Mouse (Mus musculus): ENCODE measurements around the gene 5430419D17Rik. TPM values are rescaled to one million over a fixed set of nuclear protein-coding genes. Genes with fewer than 3 reads are reported as not detected.

5430419D17Rik gene
- polyA plus RNA-seq, 1 experiment from 2014 or later: not detected

DNA sequence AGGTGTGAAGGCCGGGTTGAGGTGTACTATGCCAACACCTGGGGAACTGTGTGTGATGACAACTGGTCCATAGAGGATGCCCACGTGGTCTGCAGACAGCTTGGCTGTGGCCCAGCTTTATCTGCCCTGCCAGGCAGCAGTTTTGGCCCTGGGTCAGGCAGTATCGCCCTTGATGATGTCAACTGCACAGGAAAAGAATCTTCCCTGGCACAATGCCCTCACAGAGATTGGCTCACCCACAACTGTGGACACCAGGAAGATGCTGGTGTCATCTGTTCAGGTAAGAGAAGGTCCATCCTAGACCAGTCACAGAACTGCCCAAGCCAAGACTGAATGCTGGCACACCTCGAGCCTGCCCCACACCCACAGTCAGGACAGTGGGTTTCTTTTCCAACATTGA, 91.6 kb downstream of the 5430419D17Rik start:
- Histone ChIP-seq H3K4me1 (ENCODE audit: control insufficient read depth, insufficient read depth, low read length) (no peaks in the 10 kb centered on the region), H3K36me3 (ENCODE audit: control insufficient read depth, insufficient read depth, low read length) (no peaks in the 10 kb centered on the region), H3K27ac (ENCODE audit: low read depth, low read length) (no peak overlapping the region), H3K4me3 (ENCODE audit: low read depth, low read length) (no peak overlapping the region), H3K9ac (ENCODE audit: low read length) (no peak overlapping the region), H3K9me3 (ENCODE audit: control insufficient read depth, low read length) (no peaks in the 10 kb centered on the region), H3K4me2 (no peak overlapping the region), H3K27me3 (ENCODE audit: control insufficient read depth, insufficient read depth, low read length) (no peaks in the 10 kb centered on the region)
- 72% methylated on average over 4 of the region's 4 CpGs for WGBS
- ATAC-seq (ENCODE audit: low FRiP score) (no peak), DNase-seq (ENCODE audit: low spot score, missing footprints) (no peak)

DNA sequence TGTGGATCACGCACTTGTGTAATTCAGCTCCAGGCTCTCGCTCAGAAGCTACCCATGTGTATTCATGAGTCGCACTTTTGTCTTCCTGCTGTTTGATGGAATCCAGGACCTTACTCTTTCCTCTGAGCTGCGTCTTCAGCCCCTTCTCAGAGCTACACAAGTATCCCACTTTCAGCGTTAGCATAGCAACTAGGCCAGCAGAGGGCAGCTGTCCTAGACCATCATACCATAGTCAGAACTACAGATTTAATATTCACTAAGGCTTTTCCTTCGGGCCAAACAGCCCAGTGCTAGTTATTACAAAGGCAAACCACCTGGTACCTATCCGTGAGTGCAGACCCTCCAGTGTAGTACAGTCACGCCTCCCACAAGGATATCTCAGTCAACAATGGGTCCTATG, 122.9 kb downstream of the 5430419D17Rik start:
- Histone ChIP-seq H3K4me1 (ENCODE audit: control insufficient read depth, insufficient read depth, low read length) (no peaks in the 10 kb centered on the region), H3K4me2 (no peak overlapping the region), H3K9ac (ENCODE audit: low read length) (no peak overlapping the region), H3K4me3 (ENCODE audit: low read depth, low read length) (no peak overlapping the region), H3K27me3 (ENCODE audit: control insufficient read depth, insufficient read depth, low read length) (no peaks in the 10 kb centered on the region), H3K27ac (ENCODE audit: low read depth, low read length) (no peak overlapping the region), H3K36me3 (ENCODE audit: control insufficient read depth, insufficient read depth, low read length) (no peaks in the 10 kb centered on the region), H3K9me3 (ENCODE audit: control insufficient read depth, low read length) (no peaks in the 10 kb centered on the region)
- no peak for ATAC-seq (ENCODE audit: low FRiP score)
- no peak for DNase-seq (ENCODE audit: low spot score, missing footprints)
- 82% methylated on average over 8 of the region's 8 CpGs for WGBS

DNA sequence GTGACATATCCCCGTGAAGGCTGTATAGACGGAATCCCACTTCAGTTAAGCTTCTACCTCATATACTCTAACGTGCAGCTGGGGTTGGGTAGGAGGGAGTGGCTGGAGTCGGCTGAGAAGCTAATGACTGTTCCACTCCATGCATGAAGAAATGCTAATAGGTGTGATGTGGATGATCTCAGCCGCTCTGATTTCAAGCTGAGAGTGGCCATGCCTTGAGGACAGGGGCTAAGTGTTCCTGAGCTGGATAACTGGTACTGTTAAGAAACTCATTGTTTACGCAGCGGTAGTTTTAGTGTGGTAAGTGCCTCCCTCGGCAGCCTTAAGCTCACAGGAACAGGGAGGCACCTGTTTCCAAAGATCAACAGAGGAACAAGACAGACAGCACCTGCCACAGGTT, 129.1 kb downstream of the 5430419D17Rik start:
- DNase-seq (ENCODE audit: low spot score, missing footprints): no peak
- Histone ChIP-seq H3K4me3 (ENCODE audit: low read depth, low read length) (no peak overlapping the region), H3K4me2 (no peak overlapping the region)

DNA sequence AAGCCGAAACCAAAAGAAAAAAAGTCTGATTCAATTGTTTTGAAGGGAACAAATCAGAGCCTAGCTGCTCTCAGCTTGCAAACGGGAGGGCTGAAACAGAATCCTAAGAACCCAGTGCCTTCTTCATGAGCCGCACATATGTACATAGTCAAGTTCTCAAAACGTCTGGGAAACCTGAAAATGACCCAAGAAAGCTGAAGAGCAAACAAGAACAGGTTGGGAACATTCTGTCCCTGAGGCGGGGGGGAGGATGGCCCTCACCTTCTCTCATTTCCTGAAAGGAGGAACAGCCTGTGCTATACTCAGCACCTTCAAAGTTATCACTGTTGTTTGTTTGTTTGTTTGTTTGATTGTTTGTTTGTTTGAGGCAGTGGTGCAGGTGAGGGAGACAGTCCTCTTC, 132.5 kb downstream of the 5430419D17Rik start:
- Histone ChIP-seq H3K9me3 (ENCODE audit: control insufficient read depth, low read length) (no peaks in the 10 kb centered on the region), H3K4me2 (no peak overlapping the region), H3K4me1 (ENCODE audit: control insufficient read depth, insufficient read depth, low read length) (no peaks in the 10 kb centered on the region), H3K9ac (ENCODE audit: low read length) (no peak overlapping the region), H3K27me3 (ENCODE audit: control insufficient read depth, insufficient read depth, low read length) (no peaks in the 10 kb centered on the region), H3K36me3 (ENCODE audit: control insufficient read depth, insufficient read depth, low read length) (no peaks in the 10 kb centered on the region), H3K4me3 (ENCODE audit: low read depth, low read length) (no peak overlapping the region), H3K27ac (ENCODE audit: low read depth, low read length) (no peak overlapping the region)
- 85% methylated on average over 5 of the region's 5 CpGs for WGBS
- ATAC-seq (ENCODE audit: low FRiP score) (no peak), DNase-seq (ENCODE audit: low spot score, missing footprints) (no peak)

More for the DNA sequence above, 129.1 kb downstream of the 5430419D17Rik start:
- Histone ChIP-seq H3K27ac (ENCODE audit: low read depth, low read length) (no peak overlapping the region), H3K27me3 (ENCODE audit: control insufficient read depth, insufficient read depth, low read length) (no peaks in the 10 kb centered on the region), H3K4me1 (ENCODE audit: control insufficient read depth, insufficient read depth, low read length) (no peaks in the 10 kb centered on the region), H3K9ac (ENCODE audit: low read length) (no peak overlapping the region), H3K36me3 (ENCODE audit: control insufficient read depth, insufficient read depth, low read length) (no peaks in the 10 kb centered on the region), H3K9me3 (ENCODE audit: control insufficient read depth, low read length) (no peaks in the 10 kb centered on the region)
- 79% methylated on average over 8 of the region's 8 CpGs for WGBS
- ATAC-seq (ENCODE audit: low FRiP score): no peak

DNA sequence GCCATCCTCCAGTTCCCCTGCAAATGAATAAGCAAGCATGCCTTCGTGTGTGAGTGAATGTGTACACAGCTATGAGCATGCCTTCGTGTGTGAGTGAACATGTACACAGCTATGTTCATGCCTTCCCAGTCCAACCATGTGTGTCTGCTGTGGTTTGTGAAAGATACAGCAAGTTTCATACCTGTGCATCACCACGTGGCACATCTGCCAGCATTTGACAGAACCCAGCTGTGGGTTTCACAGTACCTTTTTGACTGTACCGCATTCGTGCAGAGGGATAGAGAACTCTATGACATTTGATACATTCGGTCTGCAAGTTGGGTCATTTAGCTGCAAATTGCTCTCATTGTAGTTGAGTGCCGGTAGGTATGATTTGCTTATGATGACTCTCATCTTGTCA, 140.3 kb downstream of the 5430419D17Rik start:
- no peaks in the 10 kb centered on the region for H3K36me3 ChIP-seq (ENCODE audit: control insufficient read depth, insufficient read depth, low read length)
- H3K27ac ChIP-seq (ENCODE audit: low read depth, low read length): no peak overlapping the region
- no peak overlapping the region for H3K4me2 ChIP-seq
- no peak overlapping the region for H3K9ac ChIP-seq (ENCODE audit: low read length)
- H3K4me3 ChIP-seq (ENCODE audit: low read depth, low read length): no peak overlapping the region
- H3K9me3 ChIP-seq (ENCODE audit: control insufficient read depth, low read length): no peaks in the 10 kb centered on the region
- H3K4me1 ChIP-seq (ENCODE audit: control insufficient read depth, insufficient read depth, low read length): no peaks in the 10 kb centered on the region
- WGBS: 89% methylated on average over 7 of the region's 7 CpGs
- DNase-seq (ENCODE audit: low spot score, missing footprints): no peak
- no peaks in the 10 kb centered on the region for H3K27me3 ChIP-seq (ENCODE audit: control insufficient read depth, insufficient read depth, low read length)
- no peak for ATAC-seq (ENCODE audit: low FRiP score)

DNA sequence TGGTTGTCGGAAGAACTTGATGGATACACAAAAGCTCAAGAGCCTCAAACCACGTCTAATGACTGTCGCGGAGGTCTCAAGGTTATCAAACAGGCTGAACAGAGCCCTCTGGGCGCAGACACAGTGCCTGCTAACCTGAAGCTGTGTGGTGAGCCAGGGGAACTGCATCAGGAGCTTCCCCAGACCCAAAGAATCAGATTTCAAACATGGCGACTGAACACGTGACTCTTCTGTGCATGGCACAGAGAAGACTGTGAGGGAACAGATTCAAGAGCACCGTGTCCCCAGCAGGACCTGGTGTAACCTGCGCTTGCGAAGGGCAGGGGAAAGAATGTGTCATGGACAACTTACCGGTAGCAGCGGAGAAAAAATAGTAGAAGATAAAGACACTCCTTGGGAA, 143.4 kb downstream of the 5430419D17Rik start:
- WGBS: 70% methylated on average over 12 of the region's 12 CpGs
- ATAC-seq (ENCODE audit: low FRiP score) (no peak), DNase-seq (ENCODE audit: low spot score, missing footprints) (no peak)
- H3K4me3 ChIP-seq (ENCODE audit: low read depth, low read length): no peak overlapping the region
- no peaks in the 10 kb centered on the region for H3K9me3 ChIP-seq (ENCODE audit: control insufficient read depth, low read length)
- no peaks in the 10 kb centered on the region for H3K4me1 ChIP-seq (ENCODE audit: control insufficient read depth, insufficient read depth, low read length)
- H3K36me3 ChIP-seq (ENCODE audit: control insufficient read depth, insufficient read depth, low read length): no peaks in the 10 kb centered on the region
- H3K4me2 ChIP-seq: no peak overlapping the region
- H3K27me3 ChIP-seq (ENCODE audit: control insufficient read depth, insufficient read depth, low read length): no peaks in the 10 kb centered on the region
- H3K9ac ChIP-seq (ENCODE audit: low read length): no peak overlapping the region
- no peak overlapping the region for H3K27ac ChIP-seq (ENCODE audit: low read depth, low read length)

DNA sequence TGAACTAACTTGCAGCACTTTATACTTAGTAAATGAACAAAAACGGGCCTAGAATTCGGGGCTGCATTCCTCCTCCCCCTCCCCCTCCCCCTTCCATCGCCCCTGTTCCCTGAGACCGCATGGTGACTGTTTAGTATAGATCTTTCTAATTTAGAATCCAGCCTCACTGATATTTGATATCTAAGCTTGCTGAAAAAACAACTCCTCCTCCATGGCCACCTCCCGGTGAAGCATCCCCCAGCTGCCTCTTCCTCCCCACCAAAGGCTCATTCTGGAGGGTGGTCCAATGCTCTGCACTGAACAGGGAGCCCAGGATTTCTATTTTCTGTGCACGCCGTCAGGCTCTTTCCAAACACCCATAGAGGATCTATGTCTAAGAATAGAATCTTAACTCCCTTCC, 144.1 kb downstream of the 5430419D17Rik start:
- Histone ChIP-seq H3K9ac (ENCODE audit: low read length) (no peak overlapping the region), H3K9me3 (ENCODE audit: control insufficient read depth, low read length) (no peaks in the 10 kb centered on the region), H3K27me3 (ENCODE audit: control insufficient read depth, insufficient read depth, low read length) (no peaks in the 10 kb centered on the region), H3K27ac (ENCODE audit: low read depth, low read length) (no peak overlapping the region), H3K36me3 (ENCODE audit: control insufficient read depth, insufficient read depth, low read length) (no peaks in the 10 kb centered on the region), H3K4me2 (no peak overlapping the region), H3K4me1 (ENCODE audit: control insufficient read depth, insufficient read depth, low read length) (no peaks in the 10 kb centered on the region), H3K4me3 (ENCODE audit: low read depth, low read length) (no peak overlapping the region)
- ATAC-seq (ENCODE audit: low FRiP score) (no peak), DNase-seq (ENCODE audit: low spot score, missing footprints) (no peak)
- 89% methylated on average over 6 of the region's 7 CpGs for WGBS

DNA sequence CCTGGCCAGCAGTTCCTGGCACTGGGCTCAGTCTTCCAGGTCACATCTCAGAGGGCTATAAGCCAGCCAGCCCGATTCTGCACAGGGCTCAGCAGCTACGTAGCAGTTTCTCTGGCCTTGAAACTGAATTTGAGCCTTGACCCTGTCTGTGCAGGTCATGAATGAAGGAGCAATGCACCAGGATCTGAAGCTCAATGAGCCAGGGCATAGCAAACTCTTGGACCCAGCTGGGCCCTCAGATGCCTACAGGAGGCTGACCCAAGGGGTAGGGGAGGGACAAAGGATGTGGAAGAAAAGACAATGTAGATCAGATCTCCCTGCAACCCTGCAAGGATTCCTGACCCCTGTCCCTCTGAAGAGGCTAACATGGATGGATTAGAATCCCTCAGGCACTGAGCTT, 148.0 kb downstream of the 5430419D17Rik start, which contains the start of gene Cuzd1:
Gene Cuzd1 (minus strand): TSS at position 101 of the 400 bp plus-strand sequence.
- H3K27me3 ChIP-seq (ENCODE audit: control insufficient read depth, insufficient read depth, low read length): no peaks in the 10 kb centered on the region
- ATAC-seq (ENCODE audit: low FRiP score) (no peak), DNase-seq (ENCODE audit: low spot score, missing footprints) (no peak)
- H3K36me3 ChIP-seq (ENCODE audit: control insufficient read depth, insufficient read depth, low read length): no peaks in the 10 kb centered on the region
- H3K9me3 ChIP-seq (ENCODE audit: control insufficient read depth, low read length): no peaks in the 10 kb centered on the region
- WGBS: 66% methylated on average over 2 of the region's 2 CpGs
- H3K9ac ChIP-seq (ENCODE audit: low read length): no peak within 1 kb of the TSS
- no peaks in the 10 kb centered on the region for H3K4me1 ChIP-seq (ENCODE audit: control insufficient read depth, insufficient read depth, low read length)
- no peak within 1 kb of the TSS for H3K4me3 ChIP-seq (ENCODE audit: low read depth, low read length)
- no peak within 1 kb of the TSS for H3K4me2 ChIP-seq
- no peak within 1 kb of the TSS for H3K27ac ChIP-seq (ENCODE audit: low read depth, low read length)

DNA sequence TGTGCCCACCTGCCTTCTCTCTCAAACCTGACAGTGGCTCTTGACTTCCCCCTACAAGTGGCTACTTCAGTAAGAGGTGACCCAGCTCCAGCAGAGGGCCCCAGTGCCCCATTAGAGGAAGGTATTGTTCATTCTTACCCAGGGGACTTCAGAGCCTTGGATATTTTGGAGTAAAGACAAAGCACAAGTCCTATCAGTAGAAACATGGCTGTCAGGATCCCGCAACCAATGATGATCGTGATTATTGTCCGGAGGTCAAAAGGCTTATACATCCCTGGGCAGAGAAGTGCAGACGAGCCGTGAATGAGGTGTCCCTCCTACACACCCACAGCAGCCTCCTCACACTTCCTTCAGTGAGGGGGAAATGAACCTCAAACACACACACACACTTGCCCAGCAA, 152.9 kb downstream of the 5430419D17Rik start:
- Histone ChIP-seq H3K4me2 (no peak overlapping the region), H3K9ac (ENCODE audit: low read length) (no peak overlapping the region), H3K9me3 (ENCODE audit: control insufficient read depth, low read length) (no peaks in the 10 kb centered on the region), H3K27ac (ENCODE audit: low read depth, low read length) (no peak overlapping the region), H3K4me3 (ENCODE audit: low read depth, low read length) (no peak overlapping the region), H3K4me1 (ENCODE audit: control insufficient read depth, insufficient read depth, low read length) (no peaks in the 10 kb centered on the region), H3K27me3 (ENCODE audit: control insufficient read depth, insufficient read depth, low read length) (no peaks in the 10 kb centered on the region), H3K36me3 (ENCODE audit: control insufficient read depth, insufficient read depth, low read length) (no peaks in the 10 kb centered on the region)
- peak; percentile 35 for DNase-seq (ENCODE audit: low spot score, missing footprints)
- no peak for ATAC-seq (ENCODE audit: low FRiP score)
- 94% methylated on average over 5 of the region's 5 CpGs for WGBS

DNA sequence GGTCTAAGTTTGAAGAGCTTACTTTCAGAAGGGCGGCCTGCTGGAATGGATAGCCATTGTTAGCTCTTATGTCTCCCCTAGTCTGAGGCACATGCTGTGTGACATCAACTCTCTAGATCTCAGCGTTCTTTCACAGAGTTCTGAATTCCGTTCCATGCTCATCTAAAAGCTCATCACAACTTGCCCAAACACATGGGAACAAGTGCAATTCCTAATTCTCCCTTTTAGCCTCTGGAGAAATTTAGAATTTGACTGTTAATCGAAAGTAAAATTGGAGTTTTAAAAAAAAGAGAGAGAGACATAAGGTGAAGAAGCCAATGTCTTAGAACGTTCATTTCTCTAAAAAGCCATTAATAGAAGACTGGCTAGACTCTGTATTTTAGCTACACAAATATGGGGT, 155.2 kb downstream of the 5430419D17Rik start, which contains the start of gene Fam24b:
Gene Fam24b (minus strand): TSS at position 101 of the 400 bp plus-strand sequence.
- H3K9ac ChIP-seq (ENCODE audit: low read length): no peak within 1 kb of the TSS
- H3K27me3 ChIP-seq (ENCODE audit: control insufficient read depth, insufficient read depth, low read length): no peaks in the 10 kb centered on the region
- H3K27ac ChIP-seq (ENCODE audit: low read depth, low read length): no peak within 1 kb of the TSS
- H3K36me3 ChIP-seq (ENCODE audit: control insufficient read depth, insufficient read depth, low read length): no peaks in the 10 kb centered on the region
- no peak within 1 kb of the TSS for H3K4me2 ChIP-seq
- H3K9me3 ChIP-seq (ENCODE audit: control insufficient read depth, low read length): no peaks in the 10 kb centered on the region
- 87% methylated on average over 5 of the region's 5 CpGs for WGBS
- ATAC-seq (ENCODE audit: low FRiP score): no peak
- H3K4me1 ChIP-seq (ENCODE audit: control insufficient read depth, insufficient read depth, low read length): no peaks in the 10 kb centered on the region
- peak; percentile 1 for DNase-seq (ENCODE audit: low spot score, missing footprints)
- H3K4me3 ChIP-seq (ENCODE audit: low read depth, low read length): no peak within 1 kb of the TSS

Data from midbrain, embryonic 11.5 days (tissue).